Mouse (Mus musculus) MEL (cell line): Measurements from ENCODE around the gene Sv2c. TPM values are rescaled to one million over a fixed set of nuclear protein-coding genes. Genes with fewer than 3 reads are reported as not detected.

ENCODE experiments used
- DNase-seq: peaks from one replicate; pipeline ENCODE4 v3.0.0; 2011; ENCODE audit warnings: low read depth, low spot score
- H3K27ac ChIP-seq: 2 replicates; pipeline ENCODE4 v1.5.1; 2012; ENCODE audit warnings: low read depth, mild to moderate bottlenecking, control low read depth, low read length, moderate library complexity; ENCODE audit not compliant: control insufficient read depth
- H3K27me3 ChIP-seq, 2 experiments: fragments of 150-350 bp in 1 of 2; sonication (generic) in 1 of 2; 2 replicates each; pipeline ENCODE4 v1.6.1; 2012; ENCODE audit warnings: low read length in 2 of 2, mild to moderate bottlenecking in 2 of 2, improper control_type of control experiment in 1 of 2, moderate library complexity in 1 of 2; ENCODE audit not compliant: insufficient read depth in 2 of 2, control insufficient read depth in 1 of 2
- H3K36me3 ChIP-seq, 2 experiments: 2 replicates each; pipeline ENCODE4 v1.6.1; 2012 to 2014; ENCODE audit warnings: low read length in 2 of 2, improper control_type of control experiment in 1 of 2, inconsistent platforms in 1 of 2, mild to moderate bottlenecking in 1 of 2; ENCODE audit not compliant: insufficient read depth in 2 of 2, control insufficient read depth in 1 of 2
- H3K4me1 ChIP-seq, 2 experiments: fragments of 150-350 bp in 1 of 2; sonication (generic) in 1 of 2; 2 replicates each; pipeline ENCODE4 v1.6.1; 2012; ENCODE audit warnings: low read length in 2 of 2, improper control_type of control experiment in 1 of 2, mild to moderate bottlenecking in 1 of 2; ENCODE audit not compliant: insufficient read depth in 2 of 2, control insufficient read depth in 1 of 2
- H3K4me3 ChIP-seq, 2 experiments: fragments of 150-350 bp in 1 of 2; sonication (generic) in 1 of 2; 2 replicates each; pipeline ENCODE4 v1.5.1; 2012; ENCODE audit warnings: low read depth in 2 of 2, low read length in 2 of 2, mild to moderate bottlenecking in 2 of 2, moderate library complexity in 2 of 2, control low read depth in 1 of 2, improper control_type of control experiment in 1 of 2; ENCODE audit not compliant: control insufficient read depth in 1 of 2, insufficient read depth in 1 of 2
- H3K79me2 ChIP-seq: 2 replicates; pipeline ENCODE4 v1.6.1; 2012; ENCODE audit warnings: mild to moderate bottlenecking, low read length, moderate library complexity; ENCODE audit not compliant: control insufficient read depth, poor library complexity, insufficient read depth
- H3K9ac ChIP-seq: 2 replicates; pipeline ENCODE4 v1.6.1; 2012; ENCODE audit warnings: low read depth, mild to moderate bottlenecking, control low read depth, low read length, moderate library complexity; ENCODE audit not compliant: control insufficient read depth, poor library complexity, severe bottlenecking
- H3K9me3 ChIP-seq: fragments of 150-350 bp; sonication (generic); replicated peaks from 2 replicates; pipeline ENCODE4 v1.6.1; 2012; ENCODE audit warnings: mild to moderate bottlenecking, low read length, improper control_type of control experiment, moderate library complexity; ENCODE audit not compliant: insufficient read depth
- CHD2 ChIP-seq: IDR thresholded peaks from 2 replicates; pipeline ENCODE4 v1.6.1; 2011; ENCODE audit warnings: low read length, improper control_type of control experiment
- E2F4 ChIP-seq: IDR thresholded peaks from 2 replicates; pipeline ENCODE4 v1.6.1; 2011; ENCODE audit warnings: low read depth, low read length, improper control_type of control experiment, borderline replicate concordance
- ELF1 ChIP-seq: IDR thresholded peaks from 2 replicates; pipeline ENCODE4 v1.6.1; 2014; ENCODE audit warnings: low read depth, mild to moderate bottlenecking, inconsistent platforms, low read length, improper control_type of control experiment, moderate library complexity
- EP300 ChIP-seq, 2 experiments: IDR thresholded peaks; 2 replicates each; pipeline ENCODE4 v1.6.1; 2011; ENCODE audit warnings: improper control_type of control experiment in 2 of 2, low read length in 2 of 2, low read depth in 1 of 2, mild to moderate bottlenecking in 1 of 2
- KAT2A ChIP-seq: conservative IDR thresholded peaks from 2 replicates; pipeline ENCODE4 v1.6.1; 2012; ENCODE audit warnings: low read depth, low read length, improper control_type of control experiment, inconsistent platforms
- MAZ ChIP-seq: IDR thresholded peaks from 2 replicates; pipeline ENCODE4 v1.6.1; 2012; ENCODE audit warnings: low read depth, mild to moderate bottlenecking, inconsistent platforms, low read length, improper control_type of control experiment
- MEF2A ChIP-seq: IDR thresholded peaks from 2 replicates; pipeline ENCODE4 v1.6.1; 2014; ENCODE audit warnings: low read depth, mild to moderate bottlenecking, inconsistent platforms, low read length, improper control_type of control experiment; ENCODE audit not compliant: poor library complexity, insufficient replicate concordance, severe bottlenecking; ENCODE audit errors: extremely low read depth
- MXI1 ChIP-seq: IDR thresholded peaks from 2 replicates; pipeline ENCODE4 v1.6.1; 2011; ENCODE audit warnings: mild to moderate bottlenecking, low read depth, low read length, improper control_type of control experiment
- MYB ChIP-seq: IDR thresholded peaks from 2 replicates; pipeline ENCODE4 v1.6.1; 2011; ENCODE audit warnings: mild to moderate bottlenecking, low read depth, low read length, improper control_type of control experiment
- POLR2AphosphoS2 ChIP-seq: IDR thresholded peaks from 2 replicates; pipeline ENCODE4 v1.6.1; 2011; ENCODE audit warnings: low read length, improper control_type of control experiment
- POLR2AphosphoS5 ChIP-seq: IDR thresholded peaks from 2 replicates; pipeline ENCODE4 v1.6.1; 2012; ENCODE audit warnings: low read depth, borderline replicate concordance, mild to moderate bottlenecking, inconsistent platforms, low read length, moderate library complexity, mixed read lengths
- SIN3A ChIP-seq: IDR thresholded peaks from 2 replicates; pipeline ENCODE4 v1.6.1; 2012; ENCODE audit warnings: low read length, improper control_type of control experiment, inconsistent platforms
- TAL1 ChIP-seq: IDR thresholded peaks from 2 replicates; pipeline ENCODE4 v1.6.1; 2012; ENCODE audit warnings: mild to moderate bottlenecking, inconsistent platforms, low read length, moderate library complexity, mixed read lengths
- TBP ChIP-seq: IDR thresholded peaks from 2 replicates; pipeline ENCODE4 v1.8.0; 2011; ENCODE audit warnings: low read depth, low read length, improper control_type of control experiment
- TCF12 ChIP-seq: IDR thresholded peaks from 2 replicates; pipeline ENCODE4 v1.6.1; 2014; ENCODE audit warnings: low read depth, mild to moderate bottlenecking, inconsistent platforms, low read length, improper control_type of control experiment, moderate library complexity
- USF1 ChIP-seq: IDR thresholded peaks from 2 replicates; pipeline ENCODE4 v1.6.1; 2014; ENCODE audit warnings: low read depth, mild to moderate bottlenecking, inconsistent platforms, low read length, improper control_type of control experiment, moderate library complexity
- ZMIZ1 ChIP-seq: IDR thresholded peaks from 2 replicates; pipeline ENCODE4 v1.6.1; 2012; ENCODE audit warnings: low read depth, mild to moderate bottlenecking, inconsistent platforms, low read length, improper control_type of control experiment, moderate library complexity
- polyA plus RNA-seq, 2 experiments: library from polyadenylated mRNA; stranded (reverse) in 1 of 2; unstranded in 1 of 2; fragments of >175 nt in 1 of 2; fragments of >200 nt in 1 of 2; gene quantifications; 2 replicates each; pipeline versions ENCODE4 v1.2.1 to v1.2.4; 2012; ENCODE audit warnings: low replicate concordance in 2 of 2, low read depth in 1 of 2; ENCODE audit not compliant: insufficient read length in 2 of 2, insufficient read depth in 1 of 2, missing spikeins in 1 of 2
- total RNA-seq: library from RNA; depleted of rRNA; stranded (reverse); fragments of 300-350 nt; gene quantifications from 2 replicates; pipeline ENCODE4 v1.2.3, GENCODE M21; 2012; rRNA removed

Gene Sv2c
- total and polyA plus RNA-seq, 3 experiments: 0.01 TPM; not detected in 2

GRCm38 (mm10) chr13:95909244-95909643 lies 223.1 kb downstream of the Sv2c start:
- DNase-seq: no peak
- Histone ChIP-seq H3K36me3 (no peaks in the 10 kb centered on the region), H3K9ac (no peak overlapping the region), H3K4me3 (no peak overlapping the region), H3K79me2 (no peaks in the 10 kb centered on the region), H3K27me3 (peaks cover 2 to 5% of the 10 kb centered on the region in 2 experiments), H3K9me3 (no peaks in the 10 kb centered on the region), H3K27ac (no peak overlapping the region), H3K4me1 (no peaks in the 10 kb centered on the region)
- TF ChIP-seq EP300 (IDR thresholded peaks at IDR 0.05; ENCODE audit: low read depth in 1 of 2, low read length in 2 of 2): no peak
- no peak for TF ChIP-seq SIN3A
- TF ChIP-seq KAT2A: no peak
- no peak for TF ChIP-seq TBP
- no peak for TF ChIP-seq USF1
- no peak for TF ChIP-seq E2F4
- TF ChIP-seq POLR2AphosphoS2: no peak
- TF ChIP-seq ZMIZ1: no peak
- TF ChIP-seq CHD2: no peak
- TF ChIP-seq MAZ: no peak
- no peak for TF ChIP-seq MEF2A
- no peak for TF ChIP-seq MYB
- TF ChIP-seq POLR2AphosphoS5: no peak
- TF ChIP-seq TCF12: no peak
- TF ChIP-seq MXI1: no peak
- TF ChIP-seq ELF1: no peak
- no peak for TF ChIP-seq TAL1

Other genes starting within 250 kb of the Sv2c start
- 0.20 and 0.27 TPM in 2 replicates for gene Iqgap2, start 240.7 kb downstream of the Sv2c start, total RNA-seq
- under 1 TPM in 1 of 2 experiments, not detected in 1; 0.32 TPM for gene Iqgap2, start 240.7 kb downstream of the Sv2c start, polyA plus RNA-seq
- 7.3 and 8.9 TPM in 2 replicates for gene Gm20075, start 51.2 kb downstream of the Sv2c start, total RNA-seq
- 1 to 10 TPM in 1 of 2 experiments, not detected in 1; 9.0 TPM for gene Gm20075, start 51.2 kb downstream of the Sv2c start, polyA plus RNA-seq
- not detected in 2 replicates for gene Gm17190, start 50.5 kb downstream of the Sv2c start, total RNA-seq
- under 1 TPM in 1 of 2 experiments, not detected in 1; 0.52 TPM for gene Gm17190, start 50.5 kb downstream of the Sv2c start, polyA plus RNA-seq